Mouse (Mus musculus) spleen, adult 2 months (tissue): ENCODE data around the gene Rpl23a.

ENCODE experiments used
- CTCF ChIP-seq: fragments of 200-500 bp; IDR thresholded peaks from 2 replicates; pipeline ENCODE4 v1.5.1; 2011; ENCODE audit warnings: mild to moderate bottlenecking, inconsistent platforms; ENCODE audit not compliant: insufficient read depth, insufficient read length, insufficient replicate concordance; ENCODE audit errors: extremely low read depth
- POLR2A ChIP-seq: fragments of 200-500 bp; IDR thresholded peaks from 2 replicates; pipeline ENCODE4 v1.6.1; 2011; ENCODE audit warnings: low read depth, low read length, inconsistent platforms

GRCm38 (mm10) chr11:78162504-78162903 is 20.9 kb downstream of the Rpl23a start:
- TF ChIP-seq POLR2A, result no peak
- no peak for TF ChIP-seq CTCF
